Mouse (Mus musculus) liver, embryonic 13.5 days (tissue): ENCODE measurements around the gene Tmem62. TPM values are rescaled to one million over a fixed set of nuclear protein-coding genes. Genes with fewer than 3 reads are reported as not detected.

ENCODE experiments used
- ATAC-seq: fragments of 200-750 bp; cut with Nextera tagmentation; 2 replicates; pipeline ENCODE4 v1.8.0; 2017; ENCODE audit warnings: low read depth, mild to moderate bottlenecking, moderate number of reproducible peaks, moderate library complexity
- DNase-seq: peaks from one replicate; pipeline ENCODE4 v3.0.0; 2022
- H3K27ac ChIP-seq: fragments of 300-500 bp; sonication (generic); 2 replicates; pipeline ENCODE4 v1.5.1; 2015; ENCODE audit warnings: moderate library complexity, mild to moderate bottlenecking, inconsistent platforms
- H3K27me3 ChIP-seq: fragments of 300-500 bp; sonication (generic); 2 replicates; pipeline ENCODE4 v1.6.1; 2015; ENCODE audit warnings: mild to moderate bottlenecking, inconsistent platforms
- H3K36me3 ChIP-seq: fragments of 300-500 bp; sonication (generic); 2 replicates; pipeline ENCODE4 v1.6.1; 2015; ENCODE audit warnings: mild to moderate bottlenecking, inconsistent platforms
- H3K4me1 ChIP-seq: fragments of 300-500 bp; sonication (generic); replicated peaks from 2 replicates; pipeline ENCODE4 v1.6.1; 2015; ENCODE audit warnings: inconsistent platforms
- H3K4me2 ChIP-seq: fragments of 300-500 bp; sonication (generic); 2 replicates; pipeline ENCODE4 v1.6.1; 2015; ENCODE audit warnings: inconsistent platforms, mild to moderate bottlenecking, moderate library complexity
- H3K4me3 ChIP-seq: fragments of 300-500 bp; sonication (generic); replicated peaks from 2 replicates; pipeline ENCODE4 v1.5.1; 2015; ENCODE audit warnings: mild to moderate bottlenecking, inconsistent platforms
- H3K9ac ChIP-seq: fragments of 300-500 bp; sonication (generic); 2 replicates; pipeline ENCODE4 v1.6.1; 2015; ENCODE audit warnings: mild to moderate bottlenecking, inconsistent platforms
- H3K9me3 ChIP-seq: fragments of 300-500 bp; sonication (generic); replicated peaks from 2 replicates; pipeline ENCODE4 v1.6.1; 2016; ENCODE audit warnings: inconsistent platforms
- WGBS: fragments of 180-500 bp; shearing (Covaris S2); methylation state at CpG from one replicate; pipeline ENCODE4 v1.1.7; 2015; ENCODE audit not compliant: insufficient replicate concordance; 5-methylcytosine and 5-hydroxymethylcytosine counted together
- polyA plus RNA-seq: library from polyadenylated mRNA; unstranded; fragments of >200 nt; fragmentation: Nextera tagmentation; extraction: Ambion mirVana; gene quantifications from 2 replicates; pipeline ENCODE4 v1.2.1, GENCODE M21; 2015

Tmem62 gene
- polyA plus RNA-seq, 1 experiment from 2014 or later, result 1.9 TPM

- no peaks in the 10 kb centered on the region for H3K9me3 ChIP-seq
- no peak overlapping the region for H3K27ac ChIP-seq
- WGBS, result 62% methylated on average over 8 of the region's 8 CpGs
- H3K4me1 ChIP-seq, result peaks cover 8% of the 10 kb centered on the region
- H3K4me3 ChIP-seq, result no peak overlapping the region
- H3K36me3 ChIP-seq, result no peaks in the 10 kb centered on the region
- H3K9ac ChIP-seq, result no peak overlapping the region
- H3K4me2 ChIP-seq, result no peak overlapping the region
- H3K27me3 ChIP-seq, result no peaks in the 10 kb centered on the region
- no peak for DNase-seq
- ATAC-seq, result peak; percentile 69
Observed at GRCm38 (mm10) chr2:120998863-120999262, 22.0 kb downstream of the Tmem62 start.

DNA sequence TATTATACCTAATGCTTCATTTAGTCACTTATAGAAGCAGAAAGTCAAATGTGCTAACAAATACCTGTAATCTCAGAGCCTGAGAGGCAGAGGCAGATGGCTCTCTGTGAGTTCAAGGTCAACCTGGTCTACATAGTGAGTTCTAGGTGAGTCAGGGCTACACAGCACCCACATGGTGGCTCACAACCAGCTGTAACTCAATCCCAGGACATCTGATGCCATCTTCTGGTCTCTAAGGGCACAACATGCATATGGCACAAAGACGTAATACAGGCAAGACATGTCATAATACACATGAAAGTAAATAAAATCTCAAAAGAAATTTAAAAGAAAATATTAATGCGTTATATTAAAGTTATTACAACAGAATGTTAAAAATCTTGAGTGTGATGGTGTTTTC, 26.8 kb downstream of the Tmem62 start:
- Histone ChIP-seq H3K4me1 (peaks cover 10% of the 10 kb centered on the region), H3K9ac (no peak overlapping the region), H3K9me3 (no peaks in the 10 kb centered on the region), H3K4me2 (no peak overlapping the region), H3K36me3 (no peaks in the 10 kb centered on the region), H3K27me3 (no peaks in the 10 kb centered on the region), H3K27ac (no peak overlapping the region), H3K4me3 (no peak overlapping the region)
- WGBS, result 70% methylated on average over 2 of the region's 2 CpGs
- DNase-seq (no peak), ATAC-seq (no peak)

DNA sequence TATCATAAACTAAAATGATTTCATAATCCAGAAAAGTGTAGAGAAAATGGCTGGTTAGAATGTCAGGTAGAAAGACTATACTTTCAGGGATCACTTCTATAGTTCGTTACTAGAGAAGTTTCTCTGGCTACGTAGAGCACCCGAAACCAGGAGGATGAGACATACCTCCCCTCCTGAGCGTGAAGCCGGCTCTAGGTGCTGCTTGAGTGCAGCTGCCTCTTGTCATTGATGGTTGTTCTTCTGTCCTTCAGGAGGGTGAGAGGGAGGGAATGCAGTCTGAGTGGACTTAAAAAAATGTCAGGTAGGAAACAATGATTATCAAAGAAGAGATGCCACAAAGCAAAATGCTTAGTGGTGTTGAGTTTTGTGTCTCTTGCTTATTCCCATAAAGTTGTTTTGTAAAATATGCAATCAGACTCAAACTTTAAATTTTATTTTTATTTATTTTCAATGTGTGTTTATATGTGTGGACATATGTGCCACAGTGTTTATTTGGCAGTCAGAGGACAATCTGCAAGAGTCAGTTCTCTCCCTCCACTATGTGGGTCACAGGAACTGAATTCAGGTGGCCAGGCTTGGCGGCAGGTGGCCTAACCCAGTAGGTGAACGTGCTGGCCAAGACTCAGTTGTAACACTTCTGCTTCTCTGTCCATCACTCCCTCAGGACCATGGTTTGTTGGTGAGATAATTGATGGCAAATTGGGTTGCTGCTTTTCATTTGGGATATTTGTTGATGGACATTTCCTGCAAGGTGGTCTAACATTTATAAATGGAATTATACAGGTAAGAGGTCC, 27.4 kb downstream of the Tmem62 start:
- H3K4me3 ChIP-seq, result no peak overlapping the region

DNA sequence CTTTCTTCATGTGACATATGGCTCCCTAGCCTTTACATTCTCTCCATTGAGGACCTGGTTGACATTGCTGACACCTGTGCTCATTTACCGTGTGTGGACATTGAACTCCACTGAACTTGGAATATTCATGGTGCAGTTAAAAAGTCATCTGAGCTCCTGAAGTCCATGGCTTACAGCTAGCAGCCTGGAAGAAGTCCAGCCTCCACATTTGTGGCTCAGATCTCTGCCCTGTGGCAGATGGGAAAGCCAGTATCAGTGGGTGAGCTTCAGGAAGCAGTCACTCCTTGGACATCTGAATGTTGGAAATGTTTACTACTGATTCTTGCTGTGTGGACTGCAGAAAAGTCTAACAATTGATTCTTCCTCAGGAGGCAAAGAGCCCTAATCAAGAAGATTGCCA, 30.2 kb downstream of the Tmem62 start:
- H3K27ac ChIP-seq, result peak overlapping the region; percentile 67; the same call in 1 of the 2 replicates
- 76% methylated on average over 1 of the region's 1 CpGs for WGBS
- DNase-seq (no peak), ATAC-seq (no peak)
- H3K4me1 ChIP-seq, result peaks cover 19% of the 10 kb centered on the region
- no peaks in the 10 kb centered on the region for H3K27me3 ChIP-seq
- no peak overlapping the region for H3K4me3 ChIP-seq
- H3K36me3 ChIP-seq, result peaks cover 16% of the 10 kb centered on the region
- no peak overlapping the region for H3K4me2 ChIP-seq
- H3K9ac ChIP-seq, result no peak overlapping the region
- no peaks in the 10 kb centered on the region for H3K9me3 ChIP-seq

More for the DNA sequence above, 27.4 kb downstream of the Tmem62 start:
- Histone ChIP-seq H3K36me3 (no peaks in the 10 kb centered on the region), H3K4me1 (peaks cover 9% of the 10 kb centered on the region), H3K27me3 (no peaks in the 10 kb centered on the region), H3K9me3 (no peaks in the 10 kb centered on the region), H3K4me2 (no peak overlapping the region), H3K27ac (no peak overlapping the region), H3K9ac (no peak overlapping the region)
- no peak for ATAC-seq
- no peak for DNase-seq
- WGBS, result 79% methylated on average over 7 of the region's 7 CpGs

DNA sequence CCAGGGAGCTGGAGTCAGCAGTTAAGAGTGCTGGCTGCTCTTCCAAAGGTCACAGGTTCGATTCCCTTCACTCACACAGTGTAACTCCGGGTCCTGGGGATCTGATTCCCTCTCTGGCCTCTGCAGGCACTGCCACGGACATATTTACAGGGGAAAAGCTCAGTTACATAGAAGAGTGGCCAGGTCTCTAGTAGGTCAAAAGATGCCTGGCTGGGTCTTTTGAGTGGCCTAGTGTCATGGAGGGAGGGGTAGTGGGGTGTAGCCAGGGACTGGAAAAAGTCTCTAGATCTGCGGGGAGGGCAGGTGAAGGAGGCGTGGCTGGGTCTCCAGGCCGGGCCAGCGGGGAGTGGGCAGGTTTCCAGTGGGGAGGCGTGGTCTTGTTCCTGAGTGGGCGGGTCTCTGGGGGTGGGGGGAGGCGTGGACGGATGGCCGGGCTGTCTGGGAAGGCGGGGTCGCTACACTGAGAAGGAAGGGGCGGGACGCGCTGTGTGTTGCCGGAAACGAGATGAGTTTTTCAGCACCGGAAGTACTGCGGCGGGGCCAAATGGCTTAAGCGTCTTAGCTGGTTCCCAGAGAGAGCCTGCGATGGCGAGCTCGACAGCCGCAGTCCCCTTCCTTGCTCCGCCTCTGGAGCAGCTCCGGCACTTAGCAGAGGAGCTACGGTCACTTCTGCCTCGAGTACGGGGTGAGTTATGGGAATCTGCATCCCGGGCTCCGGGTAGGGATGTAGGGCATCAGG, 31.3 kb downstream of the Tmem62 start, which contains the start of gene Ccndbp1:
Ccndbp1 (plus strand) TSS at position 479 of the 739 bp plus-strand sequence.
- H3K9ac ChIP-seq, result peak within 1 kb of the TSS; percentile 81
- ATAC-seq (peak; percentile 97), DNase-seq (peak; percentile 88)
- peak within 1 kb of the TSS; percentile 86 for H3K4me2 ChIP-seq
- peaks cover 25% of the 10 kb centered on the region for H3K36me3 ChIP-seq
- H3K9me3 ChIP-seq, result no peaks in the 10 kb centered on the region
- H3K4me3 ChIP-seq, result peak within 1 kb of the TSS; percentile 82
- peak within 1 kb of the TSS; percentile 90 for H3K27ac ChIP-seq
- H3K4me1 ChIP-seq, result peaks cover 19% of the 10 kb centered on the region
- H3K27me3 ChIP-seq, result no peaks in the 10 kb centered on the region
- 2% methylated on average over 33 of the region's 34 CpGs for WGBS

GRCm38 (mm10) chr2:121008664-121009007, 31.8 kb downstream of the Tmem62 start:
- peaks cover 25% of the 10 kb centered on the region for H3K36me3 ChIP-seq
- H3K9me3 ChIP-seq, result no peaks in the 10 kb centered on the region
- peak overlapping the region; percentile 81 for H3K9ac ChIP-seq
- H3K27ac ChIP-seq, result peak overlapping the region; percentile 90
- H3K4me1 ChIP-seq, result peaks cover 19% of the 10 kb centered on the region
- peak overlapping the region; percentile 86 for H3K4me2 ChIP-seq
- peak overlapping the region; percentile 82 for H3K4me3 ChIP-seq
- DNase-seq, result no peak
- ATAC-seq, result no peak; the same call in 1 of the 2 replicates
- H3K27me3 ChIP-seq, result no peaks in the 10 kb centered on the region
- WGBS, result 1% methylated on average over 12 of the region's 12 CpGs

DNA sequence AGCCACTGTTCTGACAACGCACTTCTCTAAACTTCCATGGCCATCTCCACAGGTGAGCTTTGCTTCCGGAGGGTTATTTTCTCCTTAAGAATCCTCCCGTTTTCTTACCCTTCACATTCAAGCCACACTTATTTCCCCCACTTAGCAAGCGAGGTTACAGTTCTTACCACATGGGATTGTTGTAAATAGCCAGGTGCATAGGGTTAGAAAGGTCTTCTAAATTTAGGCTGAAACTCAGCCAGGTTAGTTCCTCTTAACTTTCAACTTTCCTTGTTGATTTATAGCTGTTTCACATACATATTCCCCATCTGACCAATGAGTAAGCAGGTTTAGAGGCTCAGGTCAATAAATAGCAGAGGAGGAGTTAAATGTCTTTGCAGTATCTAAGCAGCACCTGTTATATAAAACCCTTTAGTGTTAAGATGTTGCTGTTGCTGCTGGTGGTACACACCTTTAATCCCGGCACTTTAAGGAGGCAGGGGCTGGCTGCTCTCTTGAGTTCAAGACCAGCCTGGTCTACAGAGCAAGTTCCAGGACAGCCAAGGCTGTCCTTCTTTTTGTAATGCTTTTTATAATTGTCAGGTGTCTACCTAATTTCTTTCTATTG, 32.4 kb downstream of the Tmem62 start:
- H3K27me3 ChIP-seq, result no peaks in the 10 kb centered on the region
- peak overlapping the region; percentile 90 for H3K27ac ChIP-seq
- ATAC-seq, result no peak
- peak overlapping the region; percentile 81 for H3K9ac ChIP-seq
- peak overlapping the region; percentile 86 for H3K4me2 ChIP-seq
- H3K4me1 ChIP-seq, result peaks cover 19% of the 10 kb centered on the region
- H3K4me3 ChIP-seq, result peak overlapping the region; percentile 82
- H3K36me3 ChIP-seq, result peaks cover 27% of the 10 kb centered on the region
- no peaks in the 10 kb centered on the region for H3K9me3 ChIP-seq
- no peak for DNase-seq
- 17% methylated on average over 5 of the region's 5 CpGs for WGBS

- H3K4me2 ChIP-seq, result no peak overlapping the region
- H3K9me3 ChIP-seq, result no peaks in the 10 kb centered on the region
- no peak for ATAC-seq
- WGBS, result 84% methylated on average over 9 of the region's 9 CpGs
- H3K4me3 ChIP-seq, result no peak overlapping the region
- no peak overlapping the region for H3K9ac ChIP-seq
- H3K4me1 ChIP-seq, result peaks cover 19% of the 10 kb centered on the region
- no peak overlapping the region for H3K27ac ChIP-seq
- no peaks in the 10 kb centered on the region for H3K27me3 ChIP-seq
- DNase-seq, result no peak
- peaks cover 47% of the 10 kb centered on the region for H3K36me3 ChIP-seq
Observed at GRCm38 (mm10) chr2:121012676-121013075, 35.9 kb downstream of the Tmem62 start.

DNA sequence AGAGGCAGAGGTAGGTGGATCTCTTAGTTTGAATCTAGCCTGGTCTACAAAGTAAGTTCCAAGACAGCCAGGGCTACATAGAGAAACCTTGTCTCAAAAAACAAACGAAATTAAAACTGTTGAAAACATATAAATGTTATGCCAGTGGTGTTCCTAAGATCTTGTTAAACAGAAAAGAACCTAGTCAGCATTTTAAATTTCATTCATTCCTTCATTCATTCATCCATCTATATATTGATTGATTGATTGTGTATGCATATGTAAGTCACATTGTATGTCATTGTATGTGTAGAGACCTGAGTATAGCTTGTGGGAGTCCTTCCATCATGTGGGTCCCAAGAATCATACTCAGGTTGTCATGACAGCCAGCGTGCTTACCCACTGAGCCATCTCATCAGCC, 38.7 kb downstream of the Tmem62 start:
- no peak for DNase-seq
- H3K4me2 ChIP-seq, result no peak overlapping the region
- no peaks in the 10 kb centered on the region for H3K9me3 ChIP-seq
- WGBS, result 70% methylated on average over 2 of the region's 2 CpGs
- peaks cover 70% of the 10 kb centered on the region for H3K36me3 ChIP-seq
- H3K4me1 ChIP-seq, result no peaks in the 10 kb centered on the region
- H3K27me3 ChIP-seq, result no peaks in the 10 kb centered on the region
- H3K4me3 ChIP-seq, result no peak overlapping the region
- H3K9ac ChIP-seq, result no peak overlapping the region
- no peak overlapping the region for H3K27ac ChIP-seq
- no peak for ATAC-seq

- DNase-seq (no peak), ATAC-seq (no peak)
- H3K4me3 ChIP-seq, result no peak overlapping the region
- H3K4me2 ChIP-seq, result no peak overlapping the region
- H3K4me1 ChIP-seq, result no peaks in the 10 kb centered on the region
- peaks cover 71% of the 10 kb centered on the region for H3K36me3 ChIP-seq
- no peak overlapping the region for H3K27ac ChIP-seq
- H3K9ac ChIP-seq, result no peak overlapping the region
- no peaks in the 10 kb centered on the region for H3K9me3 ChIP-seq
- WGBS, result 86% methylated on average over 9 of the region's 9 CpGs
- H3K27me3 ChIP-seq, result no peaks in the 10 kb centered on the region
Observed at GRCm38 (mm10) chr2:121016226-121016625, 39.4 kb downstream of the Tmem62 start.

- H3K27ac ChIP-seq, result 0 out of 2 replicates have a peak overlapping the region, but pooled peaks have one; percentile 39
- peaks cover 72% of the 10 kb centered on the region for H3K36me3 ChIP-seq
- H3K4me1 ChIP-seq, result no peaks in the 10 kb centered on the region
- H3K4me2 ChIP-seq, result no peak overlapping the region
- H3K27me3 ChIP-seq, result no peaks in the 10 kb centered on the region
- DNase-seq, result no peak
- H3K9me3 ChIP-seq, result no peaks in the 10 kb centered on the region
- WGBS, result 90% methylated on average over 1 of the region's 1 CpGs
- no peak overlapping the region for H3K4me3 ChIP-seq
- H3K9ac ChIP-seq, result no peak overlapping the region
- no peak for ATAC-seq
Observed at GRCm38 (mm10) chr2:121017151-121017550, 40.3 kb downstream of the Tmem62 start.
